Mouse (Mus musculus) midbrain, embryonic 14.5 days (tissue): ENCODE results near the gene Gpr25. TPM values are rescaled to one million over a fixed set of nuclear protein-coding genes. Genes with fewer than 3 reads are reported as not detected.
A peak's percentile ranks its signal among the peaks of the same experiment; 100 is the strongest.

Experiments used
- ATAC-seq: fragments of 200-750 bp; cut with Nextera tagmentation; 2 replicates; pipeline ENCODE4 v1.8.0; 2017; ENCODE audit warnings: moderate number of reproducible peaks, moderate library complexity; ENCODE audit not compliant: low FRiP score, low TSS enrichment
- DNase-seq: peaks from one replicate; pipeline ENCODE4 v3.0.0-alpha.2; 2015
- H3K27ac ChIP-seq: fragments of 300-500 bp; sonication (generic); replicated peaks from 2 replicates; pipeline ENCODE4 v1.5.1; 2014; ENCODE audit warnings: mild to moderate bottlenecking, low read depth, low read length, moderate library complexity
- H3K27me3 ChIP-seq: fragments of 300-500 bp; sonication (generic); 2 replicates; pipeline ENCODE4 v1.6.1; 2014; ENCODE audit warnings: low read length, control low read depth, mixed read lengths; ENCODE audit not compliant: control insufficient read depth, insufficient read depth
- H3K36me3 ChIP-seq: fragments of 300-500 bp; sonication (generic); 2 replicates; pipeline ENCODE4 v1.6.1; 2014; ENCODE audit warnings: low read length, control low read depth; ENCODE audit not compliant: control insufficient read depth, insufficient read depth
- H3K4me1 ChIP-seq: fragments of 300-500 bp; sonication (generic); 2 replicates; pipeline ENCODE4 v1.6.1; 2014; ENCODE audit warnings: mild to moderate bottlenecking, antibody characterized with exemption, low read length, control low read depth; ENCODE audit not compliant: control insufficient read depth, insufficient read depth
- H3K4me2 ChIP-seq: fragments of 300-500 bp; sonication (generic); 2 replicates; pipeline ENCODE4 v1.6.1; 2014; ENCODE audit warnings: mild to moderate bottlenecking, low read length, moderate library complexity
- H3K4me3 ChIP-seq: fragments of 300-500 bp; sonication (generic); replicated peaks from 2 replicates; pipeline ENCODE4 v1.5.1; 2014; ENCODE audit warnings: low read depth, low read length
- H3K9ac ChIP-seq: fragments of 300-500 bp; sonication (generic); replicated peaks from 2 replicates; pipeline ENCODE4 v1.6.1; 2014; ENCODE audit warnings: mild to moderate bottlenecking, low read length, moderate library complexity
- H3K9me3 ChIP-seq: fragments of 300-500 bp; sonication (generic); 2 replicates; pipeline ENCODE4 v1.6.1; 2016; ENCODE audit warnings: low read length, control low read depth, mixed read lengths; ENCODE audit not compliant: control insufficient read depth
- WGBS: fragments of 180-500 bp; shearing (Covaris S2); extraction: QIAGEN DNeasy Blood & Tissue Kit; methylation state at CpG from one replicate; pipeline ENCODE4 v1.1.7; 2014; 5-methylcytosine and 5-hydroxymethylcytosine counted together
- polyA plus RNA-seq: library from polyadenylated mRNA; unstranded; fragments of >200 nt; fragmentation: Nextera tagmentation; extraction: Ambion mirVana; gene quantifications from 2 replicates; pipeline ENCODE4 v1.2.1, GENCODE M21; 2014

Gpr25 gene
- polyA plus RNA-seq: 1.4 TPM in 1 of 2 replicates, not detected in the other

GRCm38 (mm10) chr1:136260635-136261238 lies at the start of gene Gpr25:
Gpr25 (minus strand) TSS chr1:136260873.
- H3K27me3 ChIP-seq: peaks cover 62% of the 10 kb centered on the region
- ATAC-seq (peak; percentile 51), DNase-seq (no peak)
- H3K9ac ChIP-seq: peak within 1 kb of the TSS; percentile 66
- H3K4me3 ChIP-seq: peak within 1 kb of the TSS; percentile 51
- peak within 1 kb of the TSS; percentile 86 for H3K4me2 ChIP-seq
- peaks cover 7% of the 10 kb centered on the region for H3K4me1 ChIP-seq
- H3K9me3 ChIP-seq: no peaks in the 10 kb centered on the region
- WGBS: 7% methylated on average over 28 of the region's 28 CpGs
- peak within 1 kb of the TSS; percentile 49 for H3K27ac ChIP-seq
- no peaks in the 10 kb centered on the region for H3K36me3 ChIP-seq

DNA sequence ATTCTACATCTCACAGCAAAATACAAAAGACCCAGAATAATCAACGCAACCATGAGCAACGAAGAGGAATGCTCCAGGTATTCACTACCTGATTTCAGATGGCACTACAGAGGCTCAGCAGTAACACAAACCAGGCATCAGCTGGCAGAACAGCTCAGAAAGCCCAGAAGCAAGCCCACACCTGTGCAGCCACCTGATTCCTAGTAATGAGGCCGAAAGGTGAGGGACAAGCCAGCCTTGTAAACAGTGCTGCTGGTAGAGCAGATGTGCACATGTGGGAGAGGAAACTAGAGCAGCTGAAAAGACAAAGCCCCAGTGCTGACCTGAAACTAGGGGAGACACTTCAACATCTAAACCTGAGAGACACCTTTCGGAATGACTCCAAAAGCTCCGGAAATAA lies 48.5 kb upstream of the Gpr25 start:
- Histone ChIP-seq H3K27me3 (no peaks in the 10 kb centered on the region), H3K9ac (no peak overlapping the region), H3K4me2 (no peak overlapping the region), H3K27ac (no peak overlapping the region), H3K4me1 (0 out of 2 replicates have a peak, but pooled peaks cover 2% of the 10 kb centered on the region), H3K4me3 (no peak overlapping the region), H3K36me3 (no peaks in the 10 kb centered on the region), H3K9me3 (no peaks in the 10 kb centered on the region)
- no peak for ATAC-seq
- 95% methylated on average over 5 of the region's 5 CpGs for WGBS
- DNase-seq: no peak

GRCm38 (mm10) chr1:136306424-136306823 lies 45.8 kb upstream of the Gpr25 start:
- DNase-seq (peak; percentile 60), ATAC-seq (no peak)
- WGBS: 86% methylated on average over 3 of the region's 3 CpGs

DNA sequence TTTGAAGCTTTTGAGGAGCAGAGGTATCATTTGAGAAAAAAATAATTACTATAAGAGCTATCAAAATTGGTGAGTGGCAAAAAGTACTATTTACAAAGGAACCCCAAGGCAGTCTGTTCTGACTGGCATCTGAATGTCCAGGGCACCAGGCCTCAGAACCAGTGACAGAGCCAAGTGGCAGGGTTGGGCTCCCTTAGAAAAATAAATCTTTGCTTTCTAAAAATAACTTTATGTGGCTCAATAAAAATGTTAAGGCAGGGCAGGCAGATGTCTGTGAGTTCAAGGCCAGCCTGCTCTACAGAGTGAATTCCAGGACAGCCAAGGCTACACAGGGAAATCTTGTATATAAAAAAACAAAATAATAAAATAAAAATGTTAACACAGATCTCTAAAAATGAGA lies 33.3 kb upstream of the Gpr25 start:
- no peak overlapping the region for H3K4me3 ChIP-seq
- ATAC-seq (no peak), DNase-seq (no peak)
- no peaks in the 10 kb centered on the region for H3K4me1 ChIP-seq
- H3K36me3 ChIP-seq: peaks cover 20% of the 10 kb centered on the region
- H3K9me3 ChIP-seq: no peaks in the 10 kb centered on the region
- H3K4me2 ChIP-seq: no peak overlapping the region
- no peak overlapping the region for H3K27ac ChIP-seq
- H3K27me3 ChIP-seq: no peaks in the 10 kb centered on the region
- no peak overlapping the region for H3K9ac ChIP-seq

More at GRCm38 (mm10) chr1:136306424-136306823, 45.8 kb upstream of the Gpr25 start:
- Histone ChIP-seq H3K36me3 (peaks cover 5% of the 10 kb centered on the region; the same call in 1 of the 2 replicates), H3K9me3 (no peaks in the 10 kb centered on the region), H3K9ac (no peak overlapping the region), H3K4me1 (0 out of 2 replicates have a peak, but pooled peaks cover 2% of the 10 kb centered on the region), H3K27me3 (no peaks in the 10 kb centered on the region), H3K4me2 (no peak overlapping the region), H3K27ac (no peak overlapping the region), H3K4me3 (no peak overlapping the region)

- Histone ChIP-seq H3K36me3 (peaks cover 39% of the 10 kb centered on the region), H3K4me3 (no peak overlapping the region), H3K9me3 (no peaks in the 10 kb centered on the region), H3K4me1 (no peaks in the 10 kb centered on the region), H3K4me2 (no peak overlapping the region), H3K9ac (no peak overlapping the region), H3K27me3 (no peaks in the 10 kb centered on the region), H3K27ac (no peak overlapping the region)
- peak; percentile 44 for DNase-seq
- WGBS: 75% methylated on average over 1 of the region's 1 CpGs
- ATAC-seq: no peak
Observed at GRCm38 (mm10) chr1:136289803-136290202, 29.1 kb upstream of the Gpr25 start.

- ATAC-seq (no peak), DNase-seq (no peak)
- Histone ChIP-seq H3K4me3 (no peak overlapping the region), H3K36me3 (peaks cover 95% of the 10 kb centered on the region), H3K9me3 (no peaks in the 10 kb centered on the region), H3K27ac (no peak overlapping the region), H3K4me2 (no peak overlapping the region), H3K4me1 (no peaks in the 10 kb centered on the region), H3K9ac (no peak overlapping the region), H3K27me3 (no peaks in the 10 kb centered on the region)
- 94% methylated on average over 8 of the region's 8 CpGs for WGBS
Observed at GRCm38 (mm10) chr1:136277366-136277765, 16.7 kb upstream of the Gpr25 start.

- peak; percentile 25 for DNase-seq
- 38% methylated on average over 7 of the region's 7 CpGs for WGBS
Observed at GRCm38 (mm10) chr1:136268224-136268623, 7.6 kb upstream of the Gpr25 start.

DNA sequence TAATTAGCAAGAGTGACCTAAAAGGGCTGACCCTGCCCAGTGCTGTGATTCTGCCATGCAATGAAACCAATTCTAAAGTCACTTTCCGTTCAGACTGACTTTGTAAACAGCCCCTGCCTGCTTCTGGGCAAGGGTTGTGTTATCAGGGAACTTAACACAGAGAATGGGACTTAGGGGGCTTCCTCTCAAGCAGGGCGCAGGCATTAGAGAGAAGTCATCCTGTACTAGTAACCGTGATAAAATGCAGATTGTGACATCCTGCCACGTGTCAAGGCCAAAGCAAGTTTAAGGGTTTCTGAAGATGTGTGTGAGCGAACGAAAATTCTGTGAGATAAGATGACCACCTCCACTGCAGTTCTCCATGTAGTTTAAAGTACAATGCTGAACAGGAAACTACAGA lies 5.5 kb upstream of the Gpr25 start:
- no peak for DNase-seq

More at GRCm38 (mm10) chr1:136268224-136268623, 7.6 kb upstream of the Gpr25 start:
- Histone ChIP-seq H3K27ac (no peak overlapping the region), H3K27me3 (peaks cover 4% of the 10 kb centered on the region; the same call in 1 of the 2 replicates), H3K9me3 (no peaks in the 10 kb centered on the region), H3K4me2 (no peak overlapping the region), H3K4me1 (no peaks in the 10 kb centered on the region), H3K4me3 (no peak overlapping the region), H3K9ac (no peak overlapping the region), H3K36me3 (peaks cover 48% of the 10 kb centered on the region)
- ATAC-seq: no peak

GRCm38 (mm10) chr1:136263355-136263754 lies 2.7 kb upstream of the Gpr25 start:
- H3K27ac ChIP-seq: no peak overlapping the region
- H3K9me3 ChIP-seq: no peaks in the 10 kb centered on the region
- DNase-seq: no peak
- no peak overlapping the region for H3K4me3 ChIP-seq
- H3K9ac ChIP-seq: no peak overlapping the region
- peaks cover 7% of the 10 kb centered on the region for H3K36me3 ChIP-seq
- H3K4me2 ChIP-seq: no peak overlapping the region
- WGBS: 78% methylated on average over 5 of the region's 5 CpGs
- H3K27me3 ChIP-seq: peaks cover 51% of the 10 kb centered on the region
- H3K4me1 ChIP-seq: peaks cover 7% of the 10 kb centered on the region
- no peak for ATAC-seq

More for the DNA sequence above, 5.5 kb upstream of the Gpr25 start:
- WGBS: 80% methylated on average over 6 of the region's 6 CpGs
- H3K27me3 ChIP-seq: peaks cover 24% of the 10 kb centered on the region
- ATAC-seq: no peak
- H3K4me2 ChIP-seq: no peak overlapping the region
- no peaks in the 10 kb centered on the region for H3K4me1 ChIP-seq
- H3K36me3 ChIP-seq: peaks cover 27% of the 10 kb centered on the region
- no peak overlapping the region for H3K27ac ChIP-seq
- H3K9me3 ChIP-seq: no peaks in the 10 kb centered on the region
- no peak overlapping the region for H3K4me3 ChIP-seq
- no peak overlapping the region for H3K9ac ChIP-seq
